Mouse (Mus musculus) liver, postnatal 0 days (tissue): ENCODE measurements around the gene Mapk10.

Source experiments
- CTCF ChIP-seq: sonication (generic); IDR thresholded peaks from 2 replicates; pipeline ENCODE4 v1.5.1; 2016; ENCODE audit warnings: antibody characterized with exemption, low read depth
- EP300 ChIP-seq: IDR thresholded peaks from 2 replicates; pipeline ENCODE4 v1.6.1; 2016; ENCODE audit warnings: antibody characterized with exemption, low read depth, mild to moderate bottlenecking

DNA sequence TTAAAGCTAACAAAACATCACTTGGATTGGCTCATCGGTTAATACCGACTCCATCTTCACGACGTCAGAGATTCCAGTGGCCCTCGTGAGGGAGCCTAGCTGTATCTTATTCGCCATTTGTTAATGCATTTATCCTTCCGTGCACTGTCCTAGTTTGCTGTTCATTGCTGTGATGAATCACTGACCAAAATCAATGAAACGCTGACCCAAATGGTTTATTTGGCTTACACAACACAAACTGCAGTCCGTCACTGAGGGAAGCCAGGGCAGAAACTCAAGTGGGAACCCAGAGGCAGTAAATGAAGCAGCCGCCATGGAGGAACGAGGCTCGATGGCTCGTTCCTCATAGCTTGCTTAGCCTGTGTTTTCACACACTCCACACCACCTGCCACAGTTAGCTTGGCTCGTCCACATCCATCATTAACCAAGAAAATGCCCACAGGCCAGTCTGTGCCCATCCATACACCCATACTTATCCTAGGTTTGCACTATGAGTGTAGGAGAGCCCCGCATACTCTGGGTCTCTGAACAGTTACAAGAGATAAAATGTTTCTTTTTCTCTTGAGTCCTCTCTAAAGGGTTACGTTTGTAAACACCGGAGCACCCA lies 140.0 kb downstream of the Mapk10 start:
- TF ChIP-seq CTCF (no peak), EP300 (no peak)
